Mouse (Mus musculus): ENCODE data around the gene Slc9a8.

The Slc9a8 gene

GRCm38 (mm10) chr2:167483081-167483826 is 61.7 kb downstream of the Slc9a8 start:
- no peak for ATAC-seq (ENCODE audit: low TSS enrichment)

- ATAC-seq (ENCODE audit: low TSS enrichment): no peak
These were observed 62.4 kb downstream of the Slc9a8 start for GRCm38 (mm10) chr2:167483827-167484410.

- no peak for ATAC-seq (ENCODE audit: low TSS enrichment)
These were observed 63.4 kb downstream of the Slc9a8 start for GRCm38 (mm10) chr2:167484932-167485331.

GRCm38 (mm10) chr2:167485501-167486377 is 64.2 kb downstream of the Slc9a8 start:
- peak; percentile 13; the same call in 1 of the 2 replicates for ATAC-seq (ENCODE audit: low TSS enrichment)

- ATAC-seq (ENCODE audit: low TSS enrichment): 0 out of 2 replicates have a peak, but pooled peaks have one; percentile 8
These were observed 65.1 kb downstream of the Slc9a8 start for GRCm38 (mm10) chr2:167486573-167486972.

DNA sequence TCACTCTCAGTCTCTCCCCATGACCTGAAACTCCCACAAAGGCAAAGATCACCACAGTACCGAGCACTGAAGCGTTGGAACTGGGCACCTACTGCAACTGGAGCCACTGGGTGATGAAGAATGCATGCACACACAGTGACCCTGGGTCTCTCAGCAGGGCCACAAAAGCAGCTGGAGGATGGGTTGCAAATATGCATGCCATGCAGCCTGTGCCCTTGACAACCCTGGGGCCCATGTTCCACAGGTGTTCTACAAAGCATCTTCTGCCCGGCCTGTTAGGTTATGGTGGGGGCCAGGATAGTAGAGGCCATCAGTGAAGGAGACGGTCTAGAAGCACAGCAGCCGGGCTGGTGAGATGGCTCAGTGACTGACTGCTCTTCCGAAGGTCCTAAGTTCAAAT is 66.0 kb downstream of the Slc9a8 start:
- no peak for ATAC-seq (ENCODE audit: low TSS enrichment)

DNA sequence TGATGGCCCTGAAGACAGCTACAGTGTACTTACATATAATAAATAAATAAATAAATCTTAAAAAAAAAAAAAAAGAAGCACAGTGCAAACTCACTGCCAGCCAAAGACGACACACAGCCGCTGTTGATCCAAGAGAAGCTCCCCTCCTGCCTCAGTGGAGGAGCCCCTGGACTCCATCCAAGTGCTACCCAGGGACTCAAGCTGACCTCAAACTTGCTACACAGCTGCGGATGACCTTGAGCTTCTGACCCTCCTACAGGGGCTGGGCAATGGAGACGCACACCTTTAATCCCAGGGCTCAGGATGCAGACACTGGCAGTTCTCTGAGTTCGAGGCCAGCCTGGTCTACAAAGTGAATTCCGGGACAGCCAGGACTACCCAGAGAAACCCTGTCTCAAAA is 66.5 kb downstream of the Slc9a8 start:
- no peak for ATAC-seq (ENCODE audit: low TSS enrichment)

DNA sequence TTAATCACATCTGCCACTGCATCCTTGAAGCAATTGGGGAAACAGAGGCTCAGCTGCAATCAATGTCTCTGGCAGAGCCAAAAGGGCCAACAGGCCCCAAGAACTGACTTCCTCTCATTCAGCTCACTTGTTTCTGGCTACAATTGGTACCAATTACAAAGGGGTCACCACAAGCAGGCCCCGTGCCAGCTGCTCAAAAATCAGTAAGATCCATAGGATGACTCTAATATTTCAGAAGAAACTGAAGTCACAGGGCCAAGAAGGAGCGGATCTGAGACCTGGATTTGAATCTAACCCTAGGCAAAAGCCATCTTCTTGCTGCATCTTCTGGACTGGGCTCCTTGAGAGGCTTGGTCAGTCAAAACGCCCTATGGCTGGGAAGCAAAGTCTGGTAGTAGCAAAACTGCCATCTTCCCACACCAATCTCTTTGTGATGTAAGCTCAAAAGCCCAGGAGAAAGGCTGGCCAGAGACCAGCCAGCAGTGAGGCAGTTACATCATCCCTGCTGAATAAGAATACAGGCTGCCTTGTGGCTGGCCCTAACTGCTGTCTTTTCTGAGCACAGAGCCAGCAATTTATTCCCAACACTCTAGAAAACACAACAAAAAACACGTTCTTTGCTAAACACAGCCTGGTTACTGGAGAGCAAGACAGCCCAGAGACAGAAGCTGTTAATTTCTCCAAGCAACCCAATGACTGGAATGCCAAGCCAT is 69.5 kb downstream of the Slc9a8 start:
- ATAC-seq (ENCODE audit: low TSS enrichment): peak; percentile 62

DNA sequence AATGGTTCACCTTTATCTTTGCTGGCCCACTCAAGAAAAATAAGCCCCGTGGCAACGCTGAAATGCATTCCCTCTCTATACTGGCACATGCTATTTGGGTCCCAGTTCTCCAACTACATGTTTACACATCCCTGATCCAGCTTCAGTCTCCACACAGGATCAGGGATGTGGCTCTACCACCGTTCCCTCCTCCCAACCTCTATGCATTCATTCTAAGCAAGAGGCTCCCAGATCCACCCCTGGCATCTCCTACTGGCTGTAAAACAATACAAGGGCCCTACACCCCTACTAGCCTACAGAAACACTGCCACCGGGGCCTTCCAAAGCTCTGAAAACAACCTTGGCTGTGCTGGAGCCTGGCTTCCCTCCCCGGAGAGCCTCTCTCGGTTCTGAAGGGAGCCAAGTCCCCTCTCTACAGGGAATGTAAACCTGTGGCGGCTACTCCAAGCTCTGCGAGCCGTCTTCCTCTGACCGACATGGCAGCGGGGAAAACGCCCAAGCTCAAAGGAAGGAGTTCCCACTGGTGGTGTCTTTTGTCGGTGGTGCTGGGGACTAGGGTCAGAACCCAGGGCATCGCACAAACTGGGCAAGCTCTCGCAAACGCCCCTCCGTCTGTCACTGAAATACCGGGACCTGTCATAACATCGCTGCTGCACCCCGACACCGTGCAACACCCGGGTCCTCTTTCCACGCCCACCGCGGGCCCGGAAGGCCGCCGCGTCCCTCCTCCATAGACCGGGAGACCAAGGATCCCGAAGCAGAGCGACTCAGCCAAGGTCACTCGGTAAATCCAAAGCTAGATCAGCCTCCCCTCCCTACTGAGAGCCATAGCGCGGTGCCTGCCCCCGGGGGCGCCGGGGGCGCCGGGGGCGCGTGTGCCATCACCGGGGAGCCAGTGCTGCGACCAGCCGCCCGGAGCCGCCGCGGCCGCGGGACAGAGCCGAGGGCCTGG is 70.5 kb downstream of the Slc9a8 start, which contains the start of gene Rnf114:
Gene Rnf114 (plus strand): TSS at position 889 of the 952 bp plus-strand sequence.
- peak; percentile 13; the same call in 1 of the 2 replicates for ATAC-seq (ENCODE audit: low TSS enrichment)

DNA sequence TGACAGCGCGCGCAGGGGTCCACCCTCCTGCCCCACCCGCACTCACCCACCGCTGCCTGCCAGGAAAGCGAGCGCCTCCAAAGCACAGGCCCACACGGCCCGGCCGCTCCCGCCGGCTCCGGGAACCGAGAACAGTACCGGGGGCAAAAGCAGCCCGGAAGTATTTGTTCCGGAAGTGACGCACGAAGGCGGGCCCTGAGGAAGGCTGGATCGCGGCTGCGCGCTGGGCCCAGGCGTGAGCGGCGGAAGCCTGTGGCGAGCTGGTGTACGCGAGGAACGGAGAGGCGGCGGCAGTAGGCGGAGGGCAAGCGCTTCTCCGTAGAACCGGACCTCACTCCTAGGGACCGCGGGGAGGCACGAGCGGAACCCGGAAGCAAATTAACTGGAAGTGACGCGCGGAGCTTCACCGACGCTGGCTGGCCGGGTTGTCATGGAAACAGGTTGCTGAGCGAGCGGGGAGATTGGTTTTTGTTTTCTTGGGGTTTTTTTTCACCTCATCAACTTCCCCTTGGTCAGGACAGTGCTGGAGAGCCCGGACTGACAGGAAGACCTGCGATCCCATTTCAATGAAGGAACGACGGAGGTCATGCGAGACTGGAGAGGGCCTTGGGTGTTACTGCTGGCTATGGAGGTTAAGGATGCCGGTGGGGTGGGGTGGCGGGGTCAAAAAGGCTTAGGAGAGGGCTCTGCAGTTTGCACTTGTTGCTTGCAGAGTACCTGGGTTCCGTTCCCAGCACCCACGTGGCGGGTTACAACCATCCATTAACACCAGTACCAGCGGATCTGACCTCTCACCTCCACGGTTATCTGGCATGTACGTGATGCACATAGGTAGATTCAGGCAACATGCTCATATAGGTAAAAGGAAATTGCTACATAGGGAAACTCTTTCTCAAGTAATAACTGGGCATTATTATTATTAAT is 71.5 kb downstream of the Slc9a8 start, which contains the start of gene Spata2:
Gene Spata2 (minus strand): TSS at position 175 of the 924 bp plus-strand sequence.
- peak; percentile 82 for ATAC-seq (ENCODE audit: low TSS enrichment)

GRCm38 (mm10) chr2:167496437-167496836 is 74.9 kb downstream of the Slc9a8 start:
- ATAC-seq (ENCODE audit: low TSS enrichment): peak; percentile 24; the same call in 1 of the 2 replicates

DNA sequence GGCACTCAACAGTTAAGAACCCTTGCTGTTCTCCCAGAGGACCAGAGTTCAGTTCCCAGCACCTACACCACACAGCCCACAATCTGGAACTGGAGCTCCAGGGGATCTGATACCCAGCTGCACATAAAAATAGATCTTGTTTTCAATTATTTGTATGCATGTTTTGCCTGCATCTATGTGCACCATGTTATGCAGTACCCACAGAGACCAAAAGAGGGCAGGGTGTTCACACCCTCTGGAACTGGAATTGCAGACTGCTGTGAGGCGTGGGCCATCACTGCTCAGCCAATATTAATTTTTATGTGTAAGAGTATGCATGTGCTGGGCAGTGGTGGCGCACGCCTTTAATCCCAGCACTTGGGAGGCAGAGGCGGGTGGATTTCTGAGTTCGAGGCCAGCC is 75.8 kb downstream of the Slc9a8 start:
- ATAC-seq (ENCODE audit: low TSS enrichment): no peak

DNA sequence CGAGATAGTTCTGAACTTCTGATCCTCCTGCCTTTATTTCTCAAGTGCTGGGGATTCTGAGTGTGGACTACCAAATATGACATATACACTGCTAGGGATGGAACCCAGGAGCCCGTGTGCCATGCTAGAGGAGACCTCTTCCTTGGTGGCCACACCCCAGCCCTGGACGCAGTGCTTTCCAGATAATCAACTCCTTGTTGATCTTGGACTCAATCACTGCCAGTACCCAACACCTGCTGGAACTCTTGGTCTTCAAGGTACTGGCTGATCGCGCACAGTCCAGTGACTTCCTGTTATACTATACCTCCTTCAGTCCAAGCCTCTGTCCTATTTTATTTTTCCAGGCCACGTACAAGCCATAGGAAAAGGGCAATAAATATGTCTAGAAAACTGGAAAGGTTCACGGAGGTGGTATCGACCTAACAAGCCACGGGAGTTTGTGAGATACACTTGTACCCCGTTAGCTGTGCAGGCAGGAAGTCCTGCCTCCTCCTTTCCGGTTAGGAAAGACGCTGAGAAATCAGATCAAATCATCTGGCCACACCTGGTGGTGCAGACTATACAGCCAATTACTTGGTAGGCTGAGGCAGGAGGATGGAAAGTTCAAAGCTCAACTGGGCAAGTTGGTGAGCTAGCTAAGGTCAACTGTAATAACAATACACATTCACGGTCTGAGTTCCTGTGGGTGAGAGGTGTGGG is 81.2 kb downstream of the Slc9a8 start:
- peak; percentile 28; the same call in 1 of the 2 replicates for ATAC-seq (ENCODE audit: low TSS enrichment)

GRCm38 (mm10) chr2:167503253-167503895 is 81.9 kb downstream of the Slc9a8 start:
- peak; percentile 84 for ATAC-seq (ENCODE audit: low TSS enrichment)

GRCm38 (mm10) chr2:167503896-167504349 is 82.4 kb downstream of the Slc9a8 start:
- peak; percentile 10; the same call in 1 of the 2 replicates for ATAC-seq (ENCODE audit: low TSS enrichment)

DNA sequence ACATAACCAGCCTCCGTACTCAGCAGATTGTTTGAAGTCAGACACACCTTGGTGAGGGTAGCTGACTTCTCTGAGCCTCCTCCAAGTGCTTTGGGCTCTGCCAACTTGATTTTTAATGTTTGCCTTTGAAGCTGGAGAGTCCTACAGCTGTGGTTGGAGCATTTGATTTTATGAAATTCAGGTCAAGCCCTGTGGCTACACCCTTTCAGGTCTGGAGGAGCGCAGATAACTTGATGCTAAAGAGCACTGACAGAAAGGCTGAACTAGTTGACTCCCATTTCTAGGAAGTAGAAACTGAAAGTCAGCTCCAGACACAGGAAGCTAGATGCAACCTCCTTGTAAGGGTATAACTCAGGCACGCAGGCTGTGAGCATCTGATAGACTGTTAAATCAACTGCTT is 83.6 kb downstream of the Slc9a8 start:
- no peak for ATAC-seq (ENCODE audit: low TSS enrichment)

- no peak for ATAC-seq (ENCODE audit: low TSS enrichment)
These were observed 85.2 kb downstream of the Slc9a8 start for GRCm38 (mm10) chr2:167506546-167507260.
